Mouse (Mus musculus) G1E (cell line): Measurements from ENCODE around the gene Gm10282. TPM values are rescaled to one million over a fixed set of nuclear protein-coding genes. Genes with fewer than 3 reads are reported as not detected.

Experiments used
- ATAC-seq: 2 replicates; pipeline ENCODE4 v1.8.0; 2016; ENCODE audit warnings: mild to moderate bottlenecking; ENCODE audit not compliant: insufficient number of reproducible peaks, poor library complexity, low FRiP score, severe bottlenecking; ENCODE audit errors: extremely low read depth
- DNase-seq: peaks from one replicate; pipeline ENCODE4 v3.0.0; 2012; ENCODE audit warnings: low spot score
- H3K27me3 ChIP-seq: 2 replicates; pipeline ENCODE4 v1.6.1; 2012; ENCODE audit warnings: mild to moderate bottlenecking, low read length, inconsistent platforms; ENCODE audit not compliant: insufficient read depth
- H3K36me3 ChIP-seq: replicated peaks from 2 replicates; pipeline ENCODE3; 2012; ENCODE audit warnings: mild to moderate bottlenecking, inconsistent platforms
- H3K4me1 ChIP-seq: 2 replicates; pipeline ENCODE4 v1.6.1; 2012; ENCODE audit warnings: low read depth, low read length, inconsistent platforms, mixed read lengths; ENCODE audit not compliant: insufficient read depth
- H3K4me3 ChIP-seq: 2 replicates; pipeline ENCODE4 v1.5.1; 2012; ENCODE audit warnings: low read depth, mild to moderate bottlenecking, inconsistent platforms, low read length, moderate library complexity, mixed read lengths
- H3K9me3 ChIP-seq: replicated peaks from 2 replicates; pipeline ENCODE4 v1.6.1; 2012; ENCODE audit warnings: inconsistent platforms
- CTCF ChIP-seq: IDR thresholded peaks from 2 replicates; pipeline ENCODE4 v1.5.1; 2012; ENCODE audit warnings: low read depth, low read length, inconsistent platforms, mixed read lengths
- GATA1 ChIP-seq: IDR thresholded peaks from 2 replicates; pipeline ENCODE4 v1.6.1; 2012; ENCODE audit warnings: borderline replicate concordance, low read length, inconsistent platforms, mixed read lengths
- GATA2 ChIP-seq: IDR thresholded peaks from 2 replicates; pipeline ENCODE4 v1.6.1; 2012; ENCODE audit warnings: low read depth, low read length, inconsistent platforms, borderline replicate concordance
- POLR2AphosphoS5 ChIP-seq: IDR thresholded peaks from 2 replicates; pipeline ENCODE4 v1.6.1; 2012; ENCODE audit warnings: low read depth, low read length, inconsistent platforms; ENCODE audit not compliant: insufficient replicate concordance
- TAL1 ChIP-seq: conservative IDR thresholded peaks from 2 replicates; pipeline ENCODE4 v1.6.1; 2012; ENCODE audit warnings: low read depth, low read length, inconsistent platforms, mixed read lengths
- polyA plus RNA-seq: library from polyadenylated mRNA; stranded (reverse); fragments of >175 nt; gene quantifications from 2 replicates; pipeline ENCODE4 v1.2.3, GENCODE M21; 2012
- total RNA-seq, 2 experiments: library from RNA; stranded (forward) in 1 of 2; stranded (reverse) in 1 of 2; fragments of 200-1000 nt in 1 of 2; fragments of >200 nt in 1 of 2; fragmentation: Nextera tagmentation in 1 of 2; gene quantifications; 2 replicates each; pipeline ENCODE4 v1.2.3; 2014 to 2017

The Gm10282 gene
- total and polyA plus RNA-seq, 3 experiments, result 84.2 to 164 (median 87.9) TPM

DNA sequence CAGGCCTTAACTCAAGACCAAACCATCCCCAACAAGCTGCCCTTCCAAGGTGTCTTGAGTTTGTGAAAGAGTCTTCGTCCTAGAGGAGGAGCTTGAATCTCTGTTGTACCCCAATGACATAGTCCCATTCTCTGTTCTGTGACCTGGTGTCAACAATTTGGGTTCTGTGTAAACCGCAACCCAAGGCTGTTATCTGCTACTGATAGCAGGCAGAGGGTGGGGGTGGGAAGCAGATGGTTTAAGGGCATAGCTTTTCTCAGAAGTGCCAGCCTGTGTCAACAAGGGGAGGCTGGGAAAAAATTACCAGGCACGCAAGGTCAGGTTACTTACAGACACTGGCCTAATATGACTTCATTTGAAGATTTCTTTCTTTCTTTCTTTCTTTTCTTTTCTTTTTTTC, 27.8 kb downstream of the Gm10282 start:
- ATAC-seq, result peak; percentile 86
- DNase-seq, result peak; percentile 83

DNA sequence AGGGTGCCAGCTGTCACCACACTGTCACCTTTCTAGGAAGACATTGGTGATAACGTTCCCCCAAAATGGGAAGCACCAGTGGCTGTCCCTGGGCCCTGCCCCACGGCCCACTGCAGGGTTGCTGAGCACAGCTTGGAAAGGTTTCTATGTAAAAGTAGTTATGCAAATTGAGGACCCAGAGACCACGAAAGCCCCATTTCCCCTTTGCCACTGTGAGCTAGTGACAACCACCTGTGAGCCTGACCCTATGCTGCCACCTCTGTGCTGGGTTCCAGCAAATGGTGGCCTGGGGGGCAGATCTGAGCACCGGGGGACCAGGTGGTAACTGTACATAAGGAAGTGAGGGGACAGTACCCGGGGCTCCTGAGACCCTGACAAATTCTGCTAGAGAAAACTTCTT, 31.3 kb downstream of the Gm10282 start:
- Histone ChIP-seq H3K4me1 (peaks cover 83% of the 10 kb centered on the region), H3K36me3 (no peaks in the 10 kb centered on the region), H3K27me3 (peaks cover 2% of the 10 kb centered on the region; the same call in 1 of the 2 replicates), H3K4me3 (no peak overlapping the region), H3K9me3 (no peaks in the 10 kb centered on the region; the same call in 1 of the 2 replicates)
- no peak for ATAC-seq
- DNase-seq, result no peak
- TF ChIP-seq POLR2AphosphoS5 (no peak), TAL1 (no peak), CTCF (no peak), GATA1 (no peak), GATA2 (no peak)

More for the DNA sequence above, 27.8 kb downstream of the Gm10282 start:
- Histone ChIP-seq H3K4me1 (peaks cover 65% of the 10 kb centered on the region), H3K4me3 (peak overlapping the region; percentile 39; the same call in 1 of the 2 replicates), H3K36me3 (no peaks in the 10 kb centered on the region), H3K9me3 (no peaks in the 10 kb centered on the region; the same call in 1 of the 2 replicates), H3K27me3 (peaks cover 11% of the 10 kb centered on the region)
- TF ChIP-seq CTCF (no peak), TAL1 (peak; percentile 85)

DNA sequence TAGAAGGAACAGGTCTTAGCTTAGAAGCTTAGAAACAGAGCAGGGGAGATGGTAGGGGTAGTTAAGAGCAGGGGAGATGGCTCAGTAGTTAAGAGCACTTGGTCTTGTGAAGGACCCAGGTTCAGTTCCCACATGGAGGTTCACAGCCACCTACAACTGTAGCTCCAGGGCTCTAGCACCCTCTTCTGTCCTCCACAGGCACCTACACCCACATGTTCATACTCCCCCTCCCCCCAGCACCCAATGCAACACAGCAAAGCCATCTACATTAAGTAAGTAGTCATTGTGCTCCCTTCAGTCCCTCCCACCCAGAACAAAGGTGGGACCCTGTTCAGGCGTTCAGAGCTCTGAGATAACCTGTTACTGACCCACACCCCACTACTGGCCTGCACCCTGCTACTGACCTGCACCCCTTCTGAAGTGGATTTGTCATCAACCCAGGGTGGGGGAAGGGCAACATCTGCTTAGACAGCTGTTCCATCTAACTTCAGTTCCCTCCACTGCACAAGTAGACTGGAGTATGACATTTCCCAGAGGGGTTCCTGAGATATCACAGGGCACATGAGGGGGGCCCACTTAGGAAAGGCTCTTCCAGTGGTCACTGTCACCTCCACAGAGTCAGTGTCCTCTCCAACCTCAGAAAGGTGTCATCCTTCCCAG, 31.8 kb downstream of the Gm10282 start:
- DNase-seq (no peak), ATAC-seq (no peak)
- Histone ChIP-seq H3K27me3 (peaks cover 2% of the 10 kb centered on the region; the same call in 1 of the 2 replicates), H3K36me3 (no peaks in the 10 kb centered on the region), H3K4me3 (no peak overlapping the region), H3K9me3 (peaks cover under 1% of the 10 kb centered on the region), H3K4me1 (peaks cover 85% of the 10 kb centered on the region)
- TF ChIP-seq CTCF, result no peak
- no peak for TF ChIP-seq GATA2
- TF ChIP-seq TAL1, result no peak
- TF ChIP-seq POLR2AphosphoS5, result no peak
- no peak for TF ChIP-seq GATA1

DNA sequence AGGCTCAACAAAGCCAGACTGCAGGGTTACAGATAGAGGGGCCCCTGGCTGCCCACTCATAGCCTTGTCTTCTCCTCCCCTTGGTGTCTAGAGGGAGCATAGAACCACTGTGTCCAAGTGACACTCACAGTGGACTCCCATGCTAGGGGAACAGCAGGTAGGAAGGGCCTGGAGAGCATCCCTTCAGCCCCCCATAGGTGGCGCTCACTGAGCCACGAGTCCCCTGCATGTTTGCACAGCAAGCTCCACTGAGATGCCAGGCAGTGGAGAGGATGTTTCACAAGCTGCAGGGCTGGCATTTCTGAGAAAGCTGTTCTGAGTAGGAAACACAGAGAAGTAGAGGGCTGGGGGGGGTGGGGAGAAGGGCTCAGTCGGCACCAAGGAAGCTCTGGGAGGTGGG, 32.7 kb downstream of the Gm10282 start:
- peak; percentile 66 for DNase-seq
- Histone ChIP-seq H3K4me3 (no peak overlapping the region), H3K36me3 (no peaks in the 10 kb centered on the region), H3K9me3 (peaks cover 4% of the 10 kb centered on the region), H3K27me3 (peaks cover 2% of the 10 kb centered on the region; the same call in 1 of the 2 replicates), H3K4me1 (peaks cover 89% of the 10 kb centered on the region)
- no peak for ATAC-seq
- TF ChIP-seq POLR2AphosphoS5, result no peak
- peak; percentile 52; the same call in 1 of the 2 replicates for TF ChIP-seq CTCF
- no peak for TF ChIP-seq TAL1

DNA sequence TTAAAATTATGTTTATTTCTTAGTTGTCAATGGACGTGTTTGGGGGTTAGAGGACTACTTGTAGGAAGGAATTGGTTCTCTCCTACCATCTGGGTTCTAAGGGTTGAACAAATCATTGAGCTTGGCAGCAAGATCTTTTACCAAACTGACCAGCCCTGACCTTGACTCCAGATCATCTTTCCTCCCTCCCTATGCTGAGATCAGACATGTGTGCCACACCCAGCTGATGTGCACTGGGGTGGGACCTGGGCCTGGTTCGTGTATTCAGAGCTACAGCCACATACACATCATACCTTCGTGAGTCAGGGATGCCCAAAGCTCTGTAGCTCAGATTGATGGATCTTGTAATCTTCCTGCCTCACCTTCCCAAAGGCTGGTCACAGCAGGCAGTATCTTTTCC, 33.4 kb downstream of the Gm10282 start:
- H3K27me3 ChIP-seq, result peaks cover 4% of the 10 kb centered on the region; the same call in 1 of the 2 replicates
- DNase-seq, result no peak
- H3K4me3 ChIP-seq, result no peak overlapping the region
- ATAC-seq, result no peak
- peaks cover 82% of the 10 kb centered on the region for H3K4me1 ChIP-seq
- peaks cover 4% of the 10 kb centered on the region for H3K9me3 ChIP-seq
- no peaks in the 10 kb centered on the region for H3K36me3 ChIP-seq
- no peak for TF ChIP-seq GATA2
- TF ChIP-seq CTCF, result no peak
- no peak for TF ChIP-seq TAL1
- TF ChIP-seq POLR2AphosphoS5, result no peak
- TF ChIP-seq GATA1, result no peak

DNA sequence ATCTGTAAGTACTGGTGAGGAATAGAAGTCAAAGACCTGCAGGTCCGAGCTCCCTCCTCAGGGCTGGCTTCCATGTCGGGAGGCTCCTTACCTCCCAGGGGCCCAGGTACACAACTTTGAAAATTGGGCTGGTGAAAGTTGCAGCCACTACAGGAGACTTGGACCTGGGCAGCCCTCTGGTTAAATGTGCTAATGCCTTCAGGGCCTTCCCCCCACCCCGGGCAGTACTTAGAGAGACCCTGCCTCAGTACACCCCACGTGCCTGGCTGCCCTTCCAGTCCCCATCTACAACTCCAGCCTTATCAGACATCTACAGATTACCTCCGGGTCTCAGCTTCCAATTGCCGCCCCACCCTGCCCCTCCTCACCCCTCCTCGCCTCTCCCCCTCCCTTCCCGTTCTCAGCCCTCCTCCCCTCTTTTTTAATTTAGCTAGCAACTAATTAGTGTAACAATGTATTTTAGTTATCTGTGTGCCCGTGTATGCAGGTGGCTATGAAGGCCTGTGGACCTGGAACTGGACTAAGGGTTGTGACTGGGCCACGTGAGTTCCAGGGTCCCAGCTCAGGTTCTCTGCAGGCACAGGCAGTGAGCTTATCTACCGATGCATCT, 33.9 kb downstream of the Gm10282 start:
- H3K9me3 ChIP-seq, result peaks cover 4% of the 10 kb centered on the region
- peak overlapping the region; percentile 49; the same call in 1 of the 2 replicates for H3K4me3 ChIP-seq
- DNase-seq (no peak), ATAC-seq (no peak)
- H3K36me3 ChIP-seq, result no peaks in the 10 kb centered on the region
- H3K27me3 ChIP-seq, result peaks cover 4% of the 10 kb centered on the region; the same call in 1 of the 2 replicates
- H3K4me1 ChIP-seq, result peaks cover 77% of the 10 kb centered on the region
- TF ChIP-seq POLR2AphosphoS5 (no peak), TAL1 (no peak), CTCF (no peak), GATA1 (no peak), GATA2 (no peak)
